ENCODE assay signal across 9 mouse cellular contexts in genomic region chr5:132653694-132654300, GRCm38 (mm10).
DNase-seq lines count a peak whose midpoint lies in the region; ATAC-seq lines count a peak whose summit lies in the region.
"Had no signal": no experiment of that assay in that cellular context is flagged by ENCODE, and none has a peak within 500 bp of the region (broad histone marks: within the 10 kb centered on the region; RNA-seq: fewer than 3 reads in every experiment).

No protein-coding gene starts in this region.

- H3K36me3 ChIP-seq in heart, embryonic 12.5 days: no peaks in the 10 kb centered on the region
- H3K36me3 ChIP-seq in midbrain, embryonic 14.5 days (ENCODE audit: control insufficient read depth, insufficient read depth, low read length): no peaks in the 10 kb centered on the region
- H3K36me3 ChIP-seq in midbrain, embryonic 16.5 days (ENCODE audit: control insufficient read depth, insufficient read depth, low read length): no peaks in the 10 kb centered on the region

- no peak overlapping the region for H3K9ac ChIP-seq in heart, embryonic 12.5 days
- H3K9ac ChIP-seq in midbrain, embryonic 14.5 days (replicated peaks; ENCODE audit: low read length): no peak overlapping the region
- no peak overlapping the region for H3K9ac ChIP-seq in midbrain, embryonic 16.5 days (ENCODE audit: low read depth, low read length)

- peaks cover 12% of the 10 kb centered on the region; the same call in 1 of the 2 replicates for H3K9me3 ChIP-seq in heart, embryonic 12.5 days (replicated peaks)
- no peaks in the 10 kb centered on the region for H3K9me3 ChIP-seq in midbrain, embryonic 14.5 days (ENCODE audit: control insufficient read depth, low read length)
- no peaks in the 10 kb centered on the region for H3K9me3 ChIP-seq in midbrain, embryonic 16.5 days (replicated peaks; ENCODE audit: control insufficient read depth, low read length, poor library complexity, severe bottlenecking)

- peaks cover 6% of the 10 kb centered on the region for H3K4me1 ChIP-seq in heart, embryonic 12.5 days (replicated peaks)
- H3K4me1 ChIP-seq in midbrain, embryonic 14.5 days (ENCODE audit: control insufficient read depth, insufficient read depth, low read length): no peaks in the 10 kb centered on the region
- H3K4me1 ChIP-seq in midbrain, embryonic 16.5 days (ENCODE audit: control insufficient read depth, insufficient read depth, low read length): no peaks in the 10 kb centered on the region

- no peak overlapping the region for H3K4me3 ChIP-seq in heart, embryonic 12.5 days
- H3K4me3 ChIP-seq in midbrain, embryonic 14.5 days (replicated peaks; ENCODE audit: low read depth, low read length): no peak overlapping the region
- no peak overlapping the region for H3K4me3 ChIP-seq in midbrain, embryonic 16.5 days (ENCODE audit: low read depth, low read length)
- H3K4me3 ChIP-seq: myocyte had no signal

- no peak for ATAC-seq in heart, embryonic 12.5 days (ENCODE audit: insufficient number of reproducible peaks, low FRiP score)
- no peak for ATAC-seq in midbrain, embryonic 14.5 days (ENCODE audit: low FRiP score, low TSS enrichment)
- no peak for ATAC-seq in midbrain, embryonic 16.5 days
- no peak for ATAC-seq in inflammation-experienced regulatory T-cells, adult 6 months

- H3K27me3 ChIP-seq in heart, embryonic 12.5 days (replicated peaks): 0 out of 2 replicates have a peak, but pooled peaks cover 8% of the 10 kb centered on the region
- no peaks in the 10 kb centered on the region for H3K27me3 ChIP-seq in midbrain, embryonic 14.5 days (ENCODE audit: control insufficient read depth, insufficient read depth, low read length)
- H3K27me3 ChIP-seq in midbrain, embryonic 16.5 days (ENCODE audit: control insufficient read depth, insufficient read depth, low read depth, low read length): no peaks in the 10 kb centered on the region

- no peak overlapping the region for H3K4me2 ChIP-seq in heart, embryonic 12.5 days
- no peak overlapping the region for H3K4me2 ChIP-seq in midbrain, embryonic 14.5 days (ENCODE audit: low read length)
- H3K4me2 ChIP-seq in midbrain, embryonic 16.5 days (ENCODE audit: low read length): no peak overlapping the region

- WGBS in heart, embryonic 12.5 days: 41% methylated on average over 6 of the region's 6 CpGs
- 46% methylated on average over 6 of the region's 6 CpGs for WGBS in midbrain, embryonic 14.5 days
- WGBS in midbrain, embryonic 16.5 days: 36% methylated on average over 6 of the region's 6 CpGs

- H3K27ac ChIP-seq in heart, embryonic 12.5 days (ENCODE audit: poor library complexity, severe bottlenecking): no peak overlapping the region
- no peak overlapping the region for H3K27ac ChIP-seq in midbrain, embryonic 14.5 days (replicated peaks; ENCODE audit: low read depth, low read length)
- H3K27ac ChIP-seq in midbrain, embryonic 16.5 days (ENCODE audit: low read length): no peak overlapping the region

- peak; percentile 97 for DNase-seq in heart, adult 11 months
- peak; percentile 20 for DNase-seq in midbrain, embryonic 14.5 days
- peak; percentile 75 for DNase-seq in heart, adult 8-10 months (ENCODE audit: low spot score)
- DNase-seq in ovary, postnatal 14 days (ENCODE audit: low spot score): peak; percentile 8
- DNase-seq in layer of hippocampus, adult 11-12 months (ENCODE audit: low spot score): no peak
